Mouse (Mus musculus) liver, embryonic 14 days (tissue): ENCODE results near the gene Vmn1r183. TPM values are rescaled to one million over a fixed set of nuclear protein-coding genes. Genes with fewer than 3 reads are reported as not detected.

Experiments
- polyA plus RNA-seq: library from polyadenylated mRNA; depleted of rRNA; stranded (reverse); fragments of >200 nt; gene quantifications from 2 replicates; pipeline ENCODE4 v1.2.3, GENCODE M21; 2012; rRNA removed

Gene Vmn1r183
- not detected in 2 replicates for polyA plus RNA-seq

DNA sequence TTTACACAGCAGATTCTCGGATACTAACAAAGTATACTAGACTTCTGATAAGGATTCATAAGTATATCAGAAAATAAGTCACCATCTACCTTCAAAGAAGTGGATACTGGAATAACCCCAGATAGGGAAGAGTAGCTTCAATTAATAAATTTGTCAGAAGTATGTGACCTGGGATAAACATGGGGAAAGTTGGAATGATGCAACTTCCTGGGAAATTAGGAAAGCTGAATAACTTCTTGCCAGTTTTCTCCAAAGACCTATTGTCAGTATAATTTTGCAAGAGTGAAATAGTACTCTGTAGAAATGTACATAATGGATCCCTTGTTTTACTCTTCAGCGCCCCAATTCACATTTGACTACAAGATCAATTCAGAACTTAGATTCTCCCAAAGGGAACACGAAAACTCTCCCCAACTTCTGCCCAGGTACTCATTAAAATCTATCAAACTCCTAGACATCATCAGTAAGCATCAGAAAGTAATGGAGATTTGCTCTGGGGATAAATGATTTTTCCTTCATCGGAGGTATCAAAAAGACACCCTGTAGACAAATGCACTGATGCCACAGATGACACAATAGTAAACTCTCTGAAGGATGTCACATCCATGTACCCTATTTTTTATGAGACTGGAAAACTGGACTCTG is at the start of gene Vmn1r183:
Gene Vmn1r183 (plus strand): TSS at position 595 of the 645 bp plus-strand sequence.

GRCm38 (mm10) chr7:24081634-24082431 is 28.8 kb downstream of the Vmn1r183 start, which contains the start of gene Zfp180:
Gene Zfp180 (plus strand): TSS chr7:24081924.

GRCm38 (mm10) chr7:24112156-24112856 is 59.3 kb downstream of the Vmn1r183 start, which contains the start of gene Zfp112:
Gene Zfp112 (plus strand): TSS chr7:24112314.

Other genes starting within 250 kb of the Vmn1r183 start
- gene Vmn1r175, start 242.6 kb upstream of the Vmn1r183 start, polyA plus RNA-seq: not detected in 2 replicates
- gene Vmn1r176, start 215.9 kb upstream of the Vmn1r183 start, polyA plus RNA-seq: not detected in 2 replicates
- gene Vmn1r177, start 186.8 kb upstream of the Vmn1r183 start, polyA plus RNA-seq: not detected in 2 replicates
- gene Vmn1r178, start 161.2 kb upstream of the Vmn1r183 start, polyA plus RNA-seq: not detected in 2 replicates
- not detected in 2 replicates for gene Vmn1r179, start 126.3 kb upstream of the Vmn1r183 start, polyA plus RNA-seq
- gene Vmn1r180, start 102.6 kb upstream of the Vmn1r183 start, polyA plus RNA-seq: not detected in 2 replicates
- gene Vmn1r181, start 78.6 kb upstream of the Vmn1r183 start, polyA plus RNA-seq: not detected in 2 replicates
- gene V1rd19, start 51.6 kb upstream of the Vmn1r183 start, polyA plus RNA-seq: not detected in 2 replicates
- gene Zfp180, start 28.7 kb downstream of the Vmn1r183 start, polyA plus RNA-seq: 8.7 and 10.0 TPM in 2 replicates
- gene Zfp112, start 59.1 kb downstream of the Vmn1r183 start, polyA plus RNA-seq: 0.37 and 0.50 TPM in 2 replicates
- gene Zfp235, start 80.9 kb downstream of the Vmn1r183 start, polyA plus RNA-seq: 2.0 and 2.1 TPM in 2 replicates
- gene Zfp114, start 121.8 kb downstream of the Vmn1r183 start, polyA plus RNA-seq: 0.14 and 0.17 TPM in 2 replicates
- 0.77 and 0.83 TPM in 2 replicates for gene Zfp111, start 158.2 kb downstream of the Vmn1r183 start, polyA plus RNA-seq
- 0.79 and 0.90 TPM in 2 replicates for gene Zfp109, start 184.3 kb downstream of the Vmn1r183 start, polyA plus RNA-seq
- 0.21 and 0.28 TPM in 2 replicates for gene Zfp108, start 201.5 kb downstream of the Vmn1r183 start, polyA plus RNA-seq
- 0.62 and 0.68 TPM in 2 replicates for gene Zfp93, start 217.2 kb downstream of the Vmn1r183 start, polyA plus RNA-seq
- gene Zfp61, start 248.0 kb downstream of the Vmn1r183 start, polyA plus RNA-seq: 2.7 and 3.1 TPM in 2 replicates